Mouse (Mus musculus) neural tube, embryonic 14.5 days (tissue): ENCODE results near the gene Gm49776. TPM values are rescaled to one million over a fixed set of nuclear protein-coding genes. Genes with fewer than 3 reads are reported as not detected.
A peak's percentile ranks its signal among the peaks of the same experiment; 100 is the strongest.
"Not testable (repeated sequence)": the region's sequence is repeated elsewhere in the genome, so short reads cannot be mapped to it uniquely, and the experiment has no call there.

Experiments used
- ATAC-seq: fragments of 200-750 bp; cut with Nextera tagmentation; 2 replicates; pipeline ENCODE4 v1.8.0; 2017; ENCODE audit warnings: low read depth, mild to moderate bottlenecking, moderate TSS enrichment, moderate library complexity
- H3K27ac ChIP-seq: fragments of 300-500 bp; sonication (generic); 2 replicates; pipeline ENCODE4 v1.5.1; 2014; ENCODE audit warnings: low read depth, mild to moderate bottlenecking, control low read depth, low read length, moderate library complexity, mixed read lengths
- H3K27me3 ChIP-seq: fragments of 300-500 bp; sonication (generic); 2 replicates; pipeline ENCODE4 v1.6.1; 2014; ENCODE audit warnings: low read length; ENCODE audit not compliant: control insufficient read depth, insufficient read depth
- H3K36me3 ChIP-seq: fragments of 300-500 bp; sonication (generic); 2 replicates; pipeline ENCODE4 v1.6.1; 2014; ENCODE audit warnings: low read length, mixed read lengths; ENCODE audit not compliant: control insufficient read depth, insufficient read depth
- H3K4me1 ChIP-seq: fragments of 300-500 bp; sonication (generic); 2 replicates; pipeline ENCODE4 v1.6.1; 2014; ENCODE audit warnings: low read length; ENCODE audit not compliant: control insufficient read depth, insufficient read depth
- H3K4me2 ChIP-seq: fragments of 300-500 bp; sonication (generic); 2 replicates; pipeline ENCODE4 v1.6.1; 2014; ENCODE audit warnings: mild to moderate bottlenecking, low read depth, low read length, control low read depth
- H3K4me3 ChIP-seq: fragments of 300-500 bp; sonication (generic); 2 replicates; pipeline ENCODE4 v1.5.1; 2014; ENCODE audit warnings: low read depth, low read length, control low read depth, mixed read lengths
- H3K9ac ChIP-seq: fragments of 300-500 bp; sonication (generic); replicated peaks from 2 replicates; pipeline ENCODE4 v1.6.1; 2014; ENCODE audit warnings: low read depth, mild to moderate bottlenecking, control low read depth, low read length, mixed read lengths
- H3K9me3 ChIP-seq: fragments of 300-500 bp; sonication (generic); 2 replicates; pipeline ENCODE4 v1.6.1; 2016; ENCODE audit warnings: low read length; ENCODE audit not compliant: control insufficient read depth
- WGBS: fragments of 180-500 bp; shearing (Covaris S2); extraction: QIAGEN DNeasy Blood & Tissue Kit; methylation state at CpG from one replicate; pipeline ENCODE4 v1.1.7; 2014; 5-methylcytosine and 5-hydroxymethylcytosine counted together
- polyA plus RNA-seq: library from polyadenylated mRNA; unstranded; fragments of >200 nt; fragmentation: Nextera tagmentation; extraction: Ambion mirVana; gene quantifications from 2 replicates; pipeline ENCODE4 v1.2.1, GENCODE M21; 2014

Gm49776 gene
- polyA plus RNA-seq: not detected in 2 replicates

DNA sequence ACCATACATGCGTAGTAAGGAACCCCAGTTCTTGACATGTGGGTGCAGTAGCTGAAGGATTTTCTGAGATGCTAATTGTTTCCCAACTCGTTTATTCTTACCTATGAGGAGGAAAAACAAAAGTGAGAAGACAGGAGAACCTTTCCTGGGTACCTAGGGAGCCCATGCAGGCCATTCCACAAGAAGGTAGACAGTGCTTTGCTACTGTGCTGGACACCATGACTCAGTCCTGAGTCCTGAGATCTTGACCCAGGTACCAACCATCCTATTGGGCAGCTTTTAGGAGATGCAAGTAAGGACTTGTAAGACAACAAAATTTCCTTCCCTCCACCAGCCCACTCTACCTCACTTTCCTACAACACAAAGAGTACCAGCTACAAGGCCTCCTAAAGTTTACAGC lies at the start of gene Gm49776:
Gene Gm49776, minus strand, starts transcription at position 101 of the 400 bp plus-strand sequence.
- H3K9ac ChIP-seq: no peak within 1 kb of the TSS
- no peak within 1 kb of the TSS for H3K4me2 ChIP-seq
- 98% methylated on average over 2 of the region's 2 CpGs for WGBS
- no peaks in the 10 kb centered on the region for H3K27me3 ChIP-seq
- no peaks in the 10 kb centered on the region for H3K9me3 ChIP-seq
- no peaks in the 10 kb centered on the region for H3K4me1 ChIP-seq
- H3K27ac ChIP-seq: no peak within 1 kb of the TSS
- no peak within 1 kb of the TSS for H3K4me3 ChIP-seq
- ATAC-seq: no peak
- H3K36me3 ChIP-seq: peaks cover 69% of the 10 kb centered on the region

DNA sequence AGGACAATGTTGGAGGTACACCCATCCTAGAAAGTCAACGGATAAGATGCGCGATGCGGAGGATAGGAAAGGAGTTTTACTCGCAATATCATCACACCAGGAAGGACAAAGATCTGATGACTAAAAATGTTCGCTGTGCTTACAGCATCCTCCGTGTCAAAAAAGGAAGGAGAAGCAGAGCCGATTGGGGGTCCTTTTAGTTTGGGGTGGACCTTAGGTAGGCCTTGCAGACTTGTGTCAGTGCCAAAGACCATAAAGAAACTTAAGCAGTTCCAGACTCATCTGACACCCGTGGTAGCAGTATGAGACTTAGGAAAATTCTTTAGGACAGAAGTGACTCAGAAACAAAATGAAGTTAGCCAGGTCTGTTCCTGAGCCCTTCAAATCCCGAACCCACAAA lies 31.5 kb upstream of the Gm49776 start:
- H3K36me3 ChIP-seq, ATAC-seq, H3K27me3 ChIP-seq, H3K9me3 ChIP-seq, H3K9ac ChIP-seq: not testable (repeated sequence)
- Histone ChIP-seq H3K4me3 (peak overlapping the region; percentile 96), H3K27ac (peak overlapping the region; percentile 60; the same call in 1 of the 2 replicates), H3K4me1 (peaks cover 23% of the 10 kb centered on the region), H3K4me2 (peak overlapping the region; percentile 35)
- WGBS: 4% methylated on average over 6 of the region's 10 CpGs

DNA sequence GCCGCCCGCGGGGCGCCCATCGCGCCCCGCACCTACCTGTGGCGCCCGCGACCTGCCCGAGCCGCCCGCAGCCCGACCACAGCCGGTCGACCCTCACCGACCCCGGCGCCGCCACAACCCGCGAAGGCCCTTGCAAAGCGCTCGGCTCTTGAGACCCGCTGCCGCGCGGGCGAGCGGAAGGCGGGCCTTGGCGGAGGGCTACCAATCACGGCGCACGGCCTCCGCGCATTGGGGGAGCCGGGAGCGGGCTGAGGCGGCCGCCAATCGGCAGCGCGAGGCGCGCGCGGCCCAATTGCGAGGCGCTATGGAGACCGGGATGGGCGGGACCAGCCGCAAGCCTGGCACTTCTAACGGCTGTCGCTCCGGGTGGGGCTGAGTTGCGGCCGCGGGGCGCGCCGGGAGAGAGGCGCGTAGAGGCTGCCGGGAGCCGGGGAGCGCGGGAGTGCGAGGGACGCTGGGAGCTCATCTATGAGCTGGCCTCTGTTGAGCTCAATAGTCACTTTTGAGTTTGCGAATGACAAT lies 31.0 kb upstream of the Gm49776 start, which contains the start of gene Dgcr8:
Gene Dgcr8, minus strand, starts transcription at position 180 of the 522 bp plus-strand sequence.
- H3K9ac ChIP-seq: peak within 1 kb of the TSS; percentile 90
- H3K36me3 ChIP-seq: peaks cover 8% of the 10 kb centered on the region
- H3K27me3 ChIP-seq: no peaks in the 10 kb centered on the region
- peak within 1 kb of the TSS; percentile 96 for H3K4me3 ChIP-seq
- no peaks in the 10 kb centered on the region for H3K9me3 ChIP-seq
- WGBS: under 1% methylated on average over 71 of the region's 71 CpGs
- H3K4me2 ChIP-seq: peak within 1 kb of the TSS; percentile 78
- H3K27ac ChIP-seq: peak within 1 kb of the TSS; percentile 83
- ATAC-seq: peak; percentile 100
- H3K4me1 ChIP-seq: peaks cover 23% of the 10 kb centered on the region

DNA sequence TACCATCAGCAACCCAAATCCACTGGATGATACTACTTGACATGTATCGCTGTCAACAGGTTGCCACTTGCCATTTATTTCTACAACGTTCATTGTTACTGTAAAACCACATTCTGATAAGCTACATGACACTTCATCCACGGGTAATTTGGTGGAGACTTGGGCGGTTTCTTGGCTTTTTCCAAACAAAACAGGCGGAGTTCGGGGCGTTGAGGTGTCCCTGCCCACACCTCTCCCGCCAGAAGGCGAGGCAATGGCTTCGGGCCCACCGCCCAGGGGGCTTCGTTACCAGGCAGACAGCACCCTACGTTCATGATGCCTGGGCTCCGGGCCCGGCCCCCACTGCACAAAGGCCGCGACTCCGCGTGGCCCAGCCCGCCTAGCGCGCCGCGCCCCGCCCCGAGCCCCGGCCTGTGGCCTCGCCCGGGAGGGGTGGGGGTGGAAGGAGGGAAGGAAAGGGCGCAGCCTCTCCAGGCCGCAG lies 30.5 kb upstream of the Gm49776 start:
- peaks cover 13% of the 10 kb centered on the region for H3K36me3 ChIP-seq
- peak; percentile 81 for ATAC-seq
- H3K4me3 ChIP-seq: peak overlapping the region; percentile 96
- peak overlapping the region; percentile 83 for H3K27ac ChIP-seq
- no peaks in the 10 kb centered on the region for H3K27me3 ChIP-seq
- peaks cover 23% of the 10 kb centered on the region for H3K4me1 ChIP-seq
- H3K9me3 ChIP-seq: no peaks in the 10 kb centered on the region
- H3K4me2 ChIP-seq: peak overlapping the region; percentile 78
- 2% methylated on average over 21 of the region's 31 CpGs for WGBS
- peak overlapping the region; percentile 90 for H3K9ac ChIP-seq

DNA sequence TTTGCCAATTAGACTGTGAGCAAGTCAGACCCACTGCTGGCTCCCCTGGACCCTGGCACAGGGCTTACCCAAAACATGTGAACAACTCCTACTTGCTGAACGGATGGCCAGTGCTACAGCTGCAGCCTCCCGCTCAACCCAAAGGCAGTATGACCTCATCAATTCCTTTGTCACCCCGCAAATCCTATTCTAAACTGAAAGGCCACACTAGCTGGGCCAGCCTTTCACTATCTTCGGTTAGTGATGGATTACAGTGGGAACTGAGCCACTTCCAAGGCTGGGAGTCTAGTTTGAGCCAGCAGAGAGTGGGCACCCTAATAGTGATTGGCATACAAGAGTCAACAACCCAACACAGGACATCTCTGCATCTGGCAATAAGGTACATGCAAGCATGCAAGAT lies 30.0 kb upstream of the Gm49776 start:
- Histone ChIP-seq H3K9me3 (no peaks in the 10 kb centered on the region), H3K36me3 (peaks cover 18% of the 10 kb centered on the region), H3K4me2 (peak overlapping the region; percentile 78), H3K27me3 (no peaks in the 10 kb centered on the region), H3K27ac (no peak overlapping the region; the same call in 1 of the 2 replicates), H3K4me3 (peak overlapping the region; percentile 96), H3K4me1 (peaks cover 23% of the 10 kb centered on the region), H3K9ac (peak overlapping the region; percentile 90)
- ATAC-seq: no peak
- WGBS: 2% methylated on average over 4 of the region's 4 CpGs

DNA sequence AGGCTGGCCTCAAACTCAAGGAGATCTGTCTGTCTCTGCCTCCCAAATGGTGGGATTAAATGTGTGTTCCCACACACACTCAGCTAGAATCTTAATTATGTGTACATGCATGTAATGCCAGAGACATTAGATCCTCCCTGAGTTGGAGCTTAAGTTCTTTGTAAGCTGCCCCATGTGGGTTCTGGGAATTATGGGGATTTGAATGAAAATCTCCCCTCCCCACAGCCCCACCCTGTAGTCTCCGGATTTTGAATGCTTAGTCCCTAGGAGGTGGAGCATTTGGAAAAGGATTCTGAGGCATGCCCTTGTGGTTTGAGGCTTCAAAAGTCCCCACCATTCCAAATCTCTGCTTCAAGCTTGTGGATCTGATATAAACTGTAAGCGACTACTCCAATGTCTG lies 17.0 kb upstream of the Gm49776 start:
- ATAC-seq: no peak
- H3K9ac ChIP-seq: no peak overlapping the region
- no peak overlapping the region for H3K4me2 ChIP-seq
- WGBS: 83% methylated on average over 2 of the region's 2 CpGs
- no peaks in the 10 kb centered on the region for H3K9me3 ChIP-seq
- no peak overlapping the region for H3K27ac ChIP-seq
- no peak overlapping the region for H3K4me3 ChIP-seq
- H3K4me1 ChIP-seq: no peaks in the 10 kb centered on the region
- H3K27me3 ChIP-seq: no peaks in the 10 kb centered on the region
- peaks cover 67% of the 10 kb centered on the region for H3K36me3 ChIP-seq

DNA sequence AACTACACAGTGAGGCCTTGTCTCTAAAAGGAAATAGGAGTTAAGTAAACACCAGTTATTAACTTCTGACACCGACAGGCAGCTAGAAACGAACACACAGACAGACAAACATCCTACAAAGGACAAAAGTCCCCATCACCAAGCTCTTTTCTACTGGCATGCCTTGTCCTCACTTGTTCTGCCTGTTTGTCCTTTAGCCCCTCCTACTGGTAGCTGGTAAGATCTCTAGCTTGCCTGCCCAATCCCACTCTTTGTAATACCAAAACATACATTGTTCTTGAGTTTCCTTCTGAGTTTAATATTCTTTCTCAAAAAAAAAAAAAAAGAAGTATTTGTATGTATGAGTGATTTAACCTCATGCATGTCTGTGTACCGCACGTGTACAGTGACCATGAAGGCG lies 10.1 kb upstream of the Gm49776 start:
- 92% methylated on average over 5 of the region's 5 CpGs for WGBS
- ATAC-seq: no peak
- H3K9me3 ChIP-seq: no peaks in the 10 kb centered on the region
- H3K27ac ChIP-seq: no peak overlapping the region
- no peak overlapping the region for H3K9ac ChIP-seq
- no peak overlapping the region for H3K4me2 ChIP-seq
- no peaks in the 10 kb centered on the region for H3K4me1 ChIP-seq
- peaks cover 48% of the 10 kb centered on the region for H3K36me3 ChIP-seq
- no peaks in the 10 kb centered on the region for H3K27me3 ChIP-seq
- no peak overlapping the region for H3K4me3 ChIP-seq

DNA sequence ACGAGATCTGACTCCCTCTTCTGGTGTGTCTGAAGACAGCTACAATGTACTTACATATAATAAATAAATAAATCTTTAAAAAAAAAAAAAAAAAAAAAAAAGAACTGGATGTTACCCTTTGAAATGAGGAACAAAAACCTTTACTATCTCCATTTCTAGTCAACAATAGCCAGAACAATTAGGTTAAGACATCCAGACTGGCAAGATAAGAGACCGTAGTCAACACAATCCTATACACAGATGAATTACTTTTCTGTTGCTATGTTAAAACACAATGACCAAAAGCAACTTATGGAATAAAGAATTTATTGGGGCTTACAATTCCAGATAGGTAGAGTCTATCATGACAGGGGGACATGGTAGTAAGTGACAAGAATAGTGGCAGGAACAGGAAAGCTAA lies 6.9 kb upstream of the Gm49776 start:
- Histone ChIP-seq H3K9me3 (no peaks in the 10 kb centered on the region), H3K9ac (no peak overlapping the region), H3K4me3 (no peak overlapping the region), H3K4me2 (no peak overlapping the region), H3K27me3 (no peaks in the 10 kb centered on the region), H3K27ac (no peak overlapping the region), H3K4me1 (no peaks in the 10 kb centered on the region), H3K36me3 (peaks cover 41% of the 10 kb centered on the region)
- ATAC-seq: no peak
- 90% methylated on average over 2 of the region's 2 CpGs for WGBS

DNA sequence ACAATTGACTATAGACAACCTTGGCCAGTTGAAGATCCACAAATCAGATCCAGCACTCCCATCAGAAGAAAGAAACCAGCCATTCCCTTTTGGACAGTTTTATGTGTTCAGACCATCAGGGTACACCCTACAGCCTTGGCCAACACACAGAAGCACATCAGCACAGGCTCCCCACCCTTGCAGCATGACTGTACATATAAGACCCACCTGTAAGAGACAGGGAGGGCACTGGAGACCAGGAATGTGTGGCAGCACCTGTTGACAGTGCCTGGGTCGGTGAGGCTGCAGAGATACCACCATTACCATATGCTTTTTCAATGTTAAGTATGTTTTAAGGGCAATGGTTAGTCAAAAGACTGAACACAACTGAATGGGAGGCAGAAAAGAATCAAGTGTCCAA lies 4.3 kb downstream of the Gm49776 start:
- no peaks in the 10 kb centered on the region for H3K27me3 ChIP-seq
- H3K36me3 ChIP-seq: peaks cover 53% of the 10 kb centered on the region
- H3K4me2 ChIP-seq: no peak overlapping the region
- ATAC-seq: no peak
- H3K4me1 ChIP-seq: peaks cover 17% of the 10 kb centered on the region
- WGBS: 93% methylated on average over 1 of the region's 1 CpGs
- no peak overlapping the region for H3K27ac ChIP-seq
- no peak overlapping the region for H3K9ac ChIP-seq
- H3K4me3 ChIP-seq: no peak overlapping the region
- no peaks in the 10 kb centered on the region for H3K9me3 ChIP-seq
